ENCODE assay signal across 8 mouse cellular contexts in genomic region chr4:154634470-154635240, GRCm38 (mm10). TPM values are rescaled to one million over a fixed set of nuclear protein-coding genes. Genes with fewer than 3 reads are reported as not detected.
A peak's percentile ranks its signal among the peaks of the same experiment; 100 is the strongest.
DNase-seq lines count a peak whose midpoint lies in the region; ATAC-seq lines count a peak whose summit lies in the region.

No protein-coding gene starts in this region.

- peak overlapping the region; percentile 65 for H3K4me3 ChIP-seq in kidney, embryonic 14.5 days (ENCODE audit: low read length)
- H3K4me3 ChIP-seq in forebrain, embryonic 13.5 days: peak overlapping the region; percentile 80
- peak overlapping the region; percentile 73 for H3K4me3 ChIP-seq in kidney, embryonic 16.5 days (ENCODE audit: low read length)
- H3K4me3 ChIP-seq in midbrain, embryonic 16.5 days (ENCODE audit: low read depth, low read length): peak overlapping the region; percentile 41

- peaks cover 13% of the 10 kb centered on the region; the same call in 1 of the 2 replicates for H3K4me1 ChIP-seq in kidney, embryonic 14.5 days (ENCODE audit: control insufficient read depth, insufficient read depth, low read length)
- peaks cover 88% of the 10 kb centered on the region for H3K4me1 ChIP-seq in forebrain, embryonic 13.5 days
- H3K4me1 ChIP-seq in kidney, embryonic 16.5 days (ENCODE audit: insufficient read depth, low read length): peaks cover 26% of the 10 kb centered on the region
- H3K4me1 ChIP-seq in midbrain, embryonic 16.5 days (ENCODE audit: control insufficient read depth, insufficient read depth, low read length): peaks cover 28% of the 10 kb centered on the region

- ATAC-seq in kidney, embryonic 14.5 days (ENCODE audit: low FRiP score, low TSS enrichment): no peak
- no peak for ATAC-seq in forebrain, embryonic 13.5 days
- no peak for ATAC-seq in kidney, embryonic 16.5 days (ENCODE audit: low FRiP score, low TSS enrichment)
- no peak for ATAC-seq in midbrain, embryonic 16.5 days

- peaks cover 87% of the 10 kb centered on the region for H3K27me3 ChIP-seq in kidney, embryonic 14.5 days (ENCODE audit: control insufficient read depth, insufficient read depth, low read length)
- H3K27me3 ChIP-seq in forebrain, embryonic 13.5 days: peaks cover 51% of the 10 kb centered on the region
- peaks cover 98% of the 10 kb centered on the region for H3K27me3 ChIP-seq in kidney, embryonic 16.5 days (ENCODE audit: insufficient read depth, low read length)
- H3K27me3 ChIP-seq in midbrain, embryonic 16.5 days (ENCODE audit: control insufficient read depth, insufficient read depth, low read depth, low read length): peaks cover 70% of the 10 kb centered on the region

- no peak for DNase-seq in kidney, adult 11 months
- DNase-seq in thymus, postnatal 36 days: no peak
- DNase-seq in cerebellum, adult 11 months: no peak
- no peak for DNase-seq in spleen, postnatal 10 days (ENCODE audit: low spot score in 2 of 2)

- peak overlapping the region; percentile 90 for H3K4me2 ChIP-seq in kidney, embryonic 14.5 days (replicated peaks; ENCODE audit: low read depth, low read length)
- H3K4me2 ChIP-seq in forebrain, embryonic 13.5 days: peak overlapping the region; percentile 88
- H3K4me2 ChIP-seq in kidney, embryonic 16.5 days (replicated peaks; ENCODE audit: low read depth, low read length): peak overlapping the region; percentile 88
- H3K4me2 ChIP-seq in midbrain, embryonic 16.5 days (ENCODE audit: low read length): peak overlapping the region; percentile 62

- no peaks in the 10 kb centered on the region for H3K36me3 ChIP-seq in kidney, embryonic 14.5 days (ENCODE audit: control insufficient read depth, insufficient read depth, low read length)
- no peaks in the 10 kb centered on the region for H3K36me3 ChIP-seq in forebrain, embryonic 13.5 days (ENCODE audit: poor library complexity, severe bottlenecking)
- H3K36me3 ChIP-seq in kidney, embryonic 16.5 days (ENCODE audit: insufficient read depth, low read length): no peaks in the 10 kb centered on the region
- no peaks in the 10 kb centered on the region for H3K36me3 ChIP-seq in midbrain, embryonic 16.5 days (ENCODE audit: control insufficient read depth, insufficient read depth, low read length)

- 9% methylated on average over 44 of the region's 44 CpGs for WGBS in kidney, embryonic 14.5 days
- WGBS in forebrain, embryonic 13.5 days: 5% methylated on average over 43 of the region's 44 CpGs
- 8% methylated on average over 44 of the region's 44 CpGs for WGBS in kidney, embryonic 16.5 days
- WGBS in midbrain, embryonic 16.5 days: 11% methylated on average over 44 of the region's 44 CpGs

- H3K9ac ChIP-seq in kidney, embryonic 14.5 days (ENCODE audit: low read depth, low read length): peak overlapping the region; percentile 82
- H3K9ac ChIP-seq in forebrain, embryonic 13.5 days: peak overlapping the region; percentile 98
- peak overlapping the region; percentile 87 for H3K9ac ChIP-seq in kidney, embryonic 16.5 days (replicated peaks; ENCODE audit: low read length)
- peak overlapping the region; percentile 62; the same call in 1 of the 2 replicates for H3K9ac ChIP-seq in midbrain, embryonic 16.5 days (ENCODE audit: low read depth, low read length)

- no peaks in the 10 kb centered on the region for H3K9me3 ChIP-seq in kidney, embryonic 14.5 days (ENCODE audit: control insufficient read depth, low read length)
- no peaks in the 10 kb centered on the region for H3K9me3 ChIP-seq in forebrain, embryonic 13.5 days (replicated peaks)
- H3K9me3 ChIP-seq in kidney, embryonic 16.5 days (ENCODE audit: low read length): no peaks in the 10 kb centered on the region
- no peaks in the 10 kb centered on the region for H3K9me3 ChIP-seq in midbrain, embryonic 16.5 days (replicated peaks; ENCODE audit: control insufficient read depth, low read length, poor library complexity, severe bottlenecking)

- peak overlapping the region; percentile 91; the same call in 1 of the 2 replicates for H3K27ac ChIP-seq in kidney, embryonic 14.5 days (ENCODE audit: low read depth, low read length)
- peak overlapping the region; percentile 95 for H3K27ac ChIP-seq in forebrain, embryonic 13.5 days
- H3K27ac ChIP-seq in kidney, embryonic 16.5 days (ENCODE audit: low read length): peak overlapping the region; percentile 94
- H3K27ac ChIP-seq in midbrain, embryonic 16.5 days (ENCODE audit: low read length): no peak overlapping the region

RNA-seq across cellular contexts. Expression of gene Prdm16, which starts 2.0 kb away (rescaled TPM):
- polyA plus RNA-seq in kidney, embryonic 14.5 days (2014; fragmentation: Nextera tagmentation; extraction: Ambion mirVana): 13.5 and 25.4 TPM in 2 replicates
- polyA plus RNA-seq in forebrain, embryonic 13.5 days (2015; fragmentation: Nextera tagmentation; extraction: Ambion mirVana): 37.6 and 41.3 TPM in 2 replicates
- 22.3 and 24.7 TPM in 2 replicates for polyA plus RNA-seq in kidney, embryonic 16.5 days (2015; fragmentation: Nextera tagmentation; extraction: Ambion mirVana)
- polyA plus RNA-seq in midbrain, embryonic 16.5 days (2015; fragmentation: Nextera tagmentation; extraction: Ambion mirVana): 11.8 and 13.1 TPM in 2 replicates

RNA-seq across cellular contexts. Expression of gene Actrt2, which starts 33.0 kb away (rescaled TPM):
- polyA plus RNA-seq in kidney, embryonic 14.5 days (2014; fragmentation: Nextera tagmentation; extraction: Ambion mirVana): not detected in 2 replicates
- polyA plus RNA-seq in forebrain, embryonic 13.5 days (2015; fragmentation: Nextera tagmentation; extraction: Ambion mirVana): not detected in 2 replicates
- polyA plus RNA-seq in kidney, embryonic 16.5 days (2015; fragmentation: Nextera tagmentation; extraction: Ambion mirVana): not detected in 2 replicates
- polyA plus RNA-seq in midbrain, embryonic 16.5 days (2015; fragmentation: Nextera tagmentation; extraction: Ambion mirVana): not detected in 2 replicates
